Mouse (Mus musculus) kidney, adult 9 months (tissue): ENCODE results near the gene Mas1.

Experiments
- DNase-seq: peaks from one replicate; pipeline ENCODE4 v3.0.0; 2022

The Mas1 gene

GRCm38 (mm10) chr17:12815885-12816284 lies 52.1 kb downstream of the Mas1 start:
- no peak for DNase-seq

DNA sequence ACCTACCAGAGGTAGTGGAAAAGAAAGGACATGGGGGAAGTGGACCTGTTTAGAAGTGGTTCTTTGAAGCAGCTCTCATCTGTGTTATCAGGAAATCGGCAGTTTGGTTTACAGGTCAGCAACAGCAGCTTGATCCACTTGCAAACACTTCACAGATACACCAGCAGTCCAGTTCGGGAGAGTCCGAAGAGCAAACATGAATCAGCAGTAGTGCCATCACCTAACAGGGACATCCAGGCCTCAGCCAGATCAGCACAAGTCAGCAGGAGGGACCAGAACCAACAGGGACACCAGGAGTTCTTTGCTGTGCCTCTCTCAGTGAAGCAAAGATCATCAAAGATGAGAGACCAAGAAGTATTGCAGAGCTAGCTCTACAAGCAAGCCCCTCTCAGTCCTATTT lies 53.4 kb downstream of the Mas1 start:
- DNase-seq = peak; percentile 61

GRCm38 (mm10) chr17:12810973-12811303 lies 57.0 kb downstream of the Mas1 start:
- no peak for DNase-seq

DNA sequence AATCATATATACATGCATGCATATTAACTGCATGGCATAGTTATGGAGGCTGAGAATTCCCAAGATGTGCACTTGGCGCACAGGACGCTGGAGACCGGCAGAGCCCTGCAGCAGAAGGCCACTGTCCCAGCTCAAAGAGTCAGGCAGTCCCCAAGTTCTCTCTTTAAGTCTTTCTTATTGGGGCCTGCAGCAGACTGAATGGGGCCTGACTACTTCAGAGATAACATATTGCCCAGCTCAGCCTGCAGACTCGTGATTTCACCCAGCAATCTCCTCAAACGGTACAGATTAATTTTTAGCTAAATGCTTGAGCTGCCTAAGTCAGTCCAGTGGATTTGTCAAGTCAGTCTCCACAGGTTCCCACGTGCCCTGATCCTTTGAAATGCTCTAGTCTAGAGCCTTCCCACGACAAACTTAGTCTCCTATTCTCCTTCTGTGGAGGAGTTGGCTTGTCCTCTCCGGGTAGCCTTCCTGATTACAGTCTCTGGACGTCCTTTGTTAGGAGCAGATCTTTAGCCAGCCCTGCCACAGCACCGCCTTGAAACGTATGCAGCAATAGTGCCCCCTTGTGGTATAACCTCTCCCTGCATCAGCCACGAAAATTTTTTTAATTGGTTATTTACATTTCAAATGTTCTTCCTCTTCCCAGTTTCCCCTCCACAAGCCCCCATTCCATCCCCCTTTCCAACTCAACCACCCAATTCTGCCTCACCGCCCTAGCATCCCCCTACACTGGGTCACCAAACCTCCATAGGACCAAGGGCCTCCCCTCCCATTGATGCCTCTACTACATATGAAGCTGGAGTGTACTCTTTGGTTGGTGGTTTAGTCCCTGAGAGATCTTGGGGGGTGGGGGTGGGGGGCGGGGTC lies 57.6 kb downstream of the Mas1 start:
- peak; percentile 89 for DNase-seq

- no peak for DNase-seq
Observed at GRCm38 (mm10) chr17:12808851-12809250, 59.1 kb downstream of the Mas1 start.

DNA sequence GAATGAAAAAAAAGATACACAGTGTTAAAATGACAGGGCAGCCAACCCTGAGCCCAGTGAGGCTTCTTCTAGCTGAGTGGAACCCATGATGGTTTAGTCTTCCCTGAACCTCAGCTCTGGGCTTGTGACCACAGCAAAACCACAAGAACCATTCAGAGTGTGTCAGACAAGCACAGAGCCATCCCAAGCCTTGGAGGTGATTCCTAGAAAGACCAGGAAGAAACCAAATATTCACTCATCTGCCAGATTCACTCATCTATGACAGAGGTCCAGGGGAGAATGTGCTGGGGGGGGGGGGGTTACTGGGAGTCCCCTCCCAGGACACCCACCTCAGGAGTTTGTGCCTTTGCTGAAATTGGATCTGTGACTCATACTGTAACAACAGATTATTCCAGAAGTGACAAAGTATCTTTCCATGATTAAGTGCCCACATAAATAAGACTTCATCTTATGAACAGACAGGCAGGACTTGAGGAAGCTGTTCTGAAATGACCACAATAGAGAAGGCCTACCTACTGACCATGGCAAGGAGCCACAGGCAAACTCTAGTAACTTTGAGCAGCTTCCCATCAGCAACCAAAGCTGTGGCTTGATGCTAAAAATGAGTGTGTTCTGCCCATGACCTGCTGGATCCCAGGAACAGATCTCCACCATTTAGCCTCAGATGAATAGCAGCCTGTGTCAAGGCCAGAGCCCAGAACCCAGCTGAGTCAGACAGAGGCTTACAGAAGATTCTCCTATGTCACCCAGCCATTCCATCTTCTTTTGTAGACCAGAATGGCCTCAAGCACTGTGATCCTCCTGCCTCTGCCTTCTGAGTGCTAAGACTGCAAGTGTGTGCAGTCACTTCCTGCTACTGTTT lies 63.1 kb downstream of the Mas1 start:
- DNase-seq = no peak

DNA sequence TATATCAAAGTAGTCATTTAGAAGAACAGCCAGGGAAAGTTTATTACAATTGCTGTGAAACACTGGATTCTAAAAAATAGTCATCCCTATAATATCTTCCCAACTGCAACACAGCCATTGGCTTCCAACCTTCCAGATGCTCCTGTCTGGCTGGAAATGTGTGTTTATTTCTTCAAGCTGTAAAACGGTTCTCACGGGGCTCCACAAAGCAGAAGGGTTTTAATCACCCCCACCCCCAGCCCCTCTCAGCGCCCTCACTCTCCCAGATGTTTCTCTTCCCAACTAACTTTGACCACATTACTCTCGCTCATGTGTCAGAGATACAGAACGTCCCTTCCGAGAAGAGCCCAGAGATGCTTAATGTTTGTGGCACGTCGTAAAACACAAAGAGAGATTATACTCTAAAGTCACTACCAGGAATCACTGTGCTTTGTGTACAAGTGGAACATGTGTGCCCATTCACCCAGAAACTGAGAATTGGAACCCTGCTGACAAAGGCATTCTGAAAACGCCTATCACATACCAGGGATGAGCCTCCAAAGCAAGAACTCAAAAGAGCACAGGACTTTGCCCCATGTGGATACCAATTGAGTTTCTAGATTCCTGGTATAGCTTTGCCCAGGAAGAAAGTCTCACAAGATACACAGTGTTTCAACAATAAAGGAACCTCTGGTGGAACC lies 65.9 kb downstream of the Mas1 start:
- peak; percentile 59 for DNase-seq

GRCm38 (mm10) chr17:12799368-12800275 lies 68.3 kb downstream of the Mas1 start:
- DNase-seq = no peak

GRCm38 (mm10) chr17:12798571-12798970 lies 69.4 kb downstream of the Mas1 start:
- no peak for DNase-seq

- no peak for DNase-seq
Observed at GRCm38 (mm10) chr17:12797427-12798029, 70.4 kb downstream of the Mas1 start.

DNA sequence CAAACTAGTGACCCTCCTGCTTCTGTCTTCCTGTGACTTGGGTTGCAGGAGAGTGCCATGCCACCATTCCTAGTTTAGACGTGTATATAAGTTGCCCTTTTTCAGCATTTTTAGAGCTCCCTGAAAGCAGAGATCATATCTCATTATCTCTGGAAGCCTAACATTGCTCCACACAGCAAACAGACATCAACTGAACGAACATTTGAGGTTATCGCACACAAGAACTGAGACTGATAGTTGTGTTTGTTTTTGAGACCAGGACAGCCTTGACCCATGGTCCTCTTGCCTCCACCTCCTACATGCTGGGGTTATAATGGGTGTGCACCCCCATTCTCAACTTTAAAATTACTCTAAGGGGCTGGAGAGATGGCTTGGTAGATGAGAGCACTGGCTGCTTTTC lies 71.3 kb downstream of the Mas1 start:
- DNase-seq = no peak

GRCm38 (mm10) chr17:12793660-12794406 lies 74.1 kb downstream of the Mas1 start:
- peak; percentile 87 for DNase-seq

DNA sequence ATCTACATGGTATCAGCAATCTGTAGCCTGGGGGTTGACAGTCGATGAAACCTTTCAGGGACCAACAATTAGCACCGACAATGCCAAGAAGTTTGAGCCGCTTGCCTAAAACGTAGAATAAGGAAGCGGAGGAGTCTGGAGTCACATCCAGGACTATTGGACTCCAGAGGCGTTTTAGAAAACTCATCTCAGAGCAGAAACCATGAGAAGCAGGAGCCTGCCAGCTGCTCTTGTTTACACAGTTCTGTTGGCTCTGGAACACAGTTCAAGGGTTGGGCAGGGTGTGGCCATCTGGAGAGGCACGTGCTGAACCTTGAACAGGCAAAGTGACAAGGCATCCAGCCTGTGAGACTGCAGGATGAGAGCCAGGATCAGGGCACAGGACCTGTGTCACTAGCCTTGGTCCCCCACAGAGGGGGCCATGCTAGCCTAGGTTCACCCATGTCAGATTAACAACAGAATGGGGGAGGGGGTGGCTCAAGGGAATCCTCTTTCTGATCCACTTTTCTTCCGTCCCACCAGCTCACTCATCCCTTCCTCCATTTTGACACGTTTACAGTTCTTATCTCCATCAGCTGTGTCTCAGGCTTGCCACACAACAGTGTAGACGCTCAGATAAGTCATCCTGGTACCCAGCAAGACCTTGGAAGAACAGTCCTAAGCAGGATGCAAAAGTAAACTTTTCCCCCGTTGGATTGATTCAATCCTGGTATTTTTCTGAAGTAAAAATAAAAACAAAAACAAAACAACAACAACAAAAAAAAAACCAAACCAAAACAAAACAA lies 75.3 kb downstream of the Mas1 start:
- peak; percentile 95 for DNase-seq

DNA sequence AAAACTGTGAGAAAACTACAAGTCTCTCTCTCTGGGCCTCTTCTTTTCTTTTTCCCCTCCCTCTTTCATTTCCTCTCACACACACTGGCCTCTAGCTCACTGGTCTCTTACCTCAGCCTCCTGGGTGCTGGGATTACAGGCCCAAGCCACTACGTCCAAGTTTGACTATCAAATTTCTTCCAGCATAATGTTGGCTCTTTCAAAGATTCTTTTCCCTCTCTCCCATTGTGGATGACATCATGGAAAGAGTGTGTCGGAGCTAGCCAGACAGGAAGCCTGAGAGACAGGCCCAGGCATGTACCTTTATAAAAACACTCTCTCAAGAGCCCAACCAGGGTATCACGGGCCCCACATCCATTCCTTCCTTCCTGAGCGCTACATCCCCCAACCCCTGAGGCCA lies 76.5 kb downstream of the Mas1 start:
- DNase-seq = peak; percentile 45

DNA sequence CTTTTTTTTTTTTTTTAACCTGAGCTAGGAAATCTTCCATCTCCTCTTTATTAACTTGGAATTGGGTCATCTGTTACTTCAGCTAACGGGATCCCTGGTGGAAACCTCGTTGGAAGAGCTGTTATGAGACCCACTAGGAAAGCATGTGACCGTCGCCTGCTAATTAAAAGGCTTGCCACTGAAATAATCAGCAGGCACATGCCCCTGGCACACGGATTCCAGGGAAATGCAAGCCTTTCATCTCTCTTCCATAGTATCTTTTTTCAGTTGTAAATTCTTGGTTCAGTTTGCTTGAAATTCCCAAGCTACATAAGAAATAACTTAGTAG lies 76.9 kb downstream of the Mas1 start:
- no peak for DNase-seq
